Mouse (Mus musculus): Measurements from ENCODE around the gene Chfr. TPM values are rescaled to one million over a fixed set of nuclear protein-coding genes. Genes with fewer than 3 reads are reported as not detected.
A peak's percentile ranks its signal among the peaks of the same experiment; 100 is the strongest.

Chfr gene
- total and polyA plus RNA-seq, 2 experiments from 2014 or later = 58.0 to 62.5 TPM

DNA sequence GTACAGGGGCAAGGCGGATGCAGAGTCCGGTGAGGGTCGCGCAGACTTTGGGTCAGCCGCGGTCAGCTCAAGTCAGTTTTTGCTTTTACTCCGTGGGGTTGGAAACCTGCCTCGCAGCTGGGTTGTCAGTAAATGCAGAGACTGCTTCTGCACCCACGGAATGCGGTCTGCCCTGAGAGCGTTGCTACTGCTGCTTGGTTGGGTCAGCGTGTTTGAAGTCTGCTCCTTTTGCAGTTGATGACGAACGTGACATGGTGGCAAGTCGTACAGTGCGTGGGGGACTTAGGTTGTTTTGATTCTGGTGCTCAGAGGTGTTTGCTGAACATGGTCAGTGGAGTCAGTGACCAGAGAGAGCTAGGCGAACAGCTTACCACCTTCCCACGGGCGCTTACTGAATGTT is 41.4 kb downstream of the Chfr start:
- no peaks in the 10 kb centered on the region for H3K27me3 ChIP-seq (ENCODE audit: insufficient read depth, low read length)
- H3K9me3 ChIP-seq (ENCODE audit: low read length) = no peaks in the 10 kb centered on the region
- H3K4me2 ChIP-seq (ENCODE audit: low read depth, low read length, poor library complexity, severe bottlenecking) = peak overlapping the region; percentile 88
- TF ChIP-seq CTCF (IDR thresholded peaks at IDR 0.05) = no peak
- peak overlapping the region; percentile 94 for H3K4me3 ChIP-seq (ENCODE audit: low read depth, low read length)
- DNase-seq (ENCODE audit: low spot score) = peak; percentile 1
- peak overlapping the region; percentile 91 for H3K9ac ChIP-seq (replicated peaks; ENCODE audit: low read length, poor library complexity, severe bottlenecking)
- 6% methylated on average over 19 of the region's 19 CpGs for WGBS
- H3K27ac ChIP-seq (ENCODE audit: low read depth, low read length) = peak overlapping the region; percentile 74
- peaks cover 6% of the 10 kb centered on the region for H3K4me1 ChIP-seq (ENCODE audit: insufficient read depth, low read length)
- H3K36me3 ChIP-seq (ENCODE audit: insufficient read depth, low read length) = 0 out of 2 replicates have a peak, but pooled peaks cover 2% of the 10 kb centered on the region
- no peak; the same call in none of the 2 replicates for ATAC-seq (ENCODE audit: low FRiP score)

GRCm38 (mm10) chr5:110178628-110179027 is 43.0 kb downstream of the Chfr start:
- H3K9ac ChIP-seq (replicated peaks; ENCODE audit: low read length, poor library complexity, severe bottlenecking) = no peak overlapping the region
- 92% methylated on average over 2 of the region's 2 CpGs for WGBS
- H3K4me2 ChIP-seq (ENCODE audit: low read depth, low read length, poor library complexity, severe bottlenecking) = no peak overlapping the region
- H3K4me3 ChIP-seq (ENCODE audit: low read depth, low read length) = no peak overlapping the region
- DNase-seq (ENCODE audit: low spot score) = no peak
- H3K27me3 ChIP-seq (ENCODE audit: insufficient read depth, low read length) = no peaks in the 10 kb centered on the region
- no peak for ATAC-seq (ENCODE audit: low FRiP score)
- TF ChIP-seq CTCF (IDR thresholded peaks at IDR 0.05) = no peak
- peaks cover 6% of the 10 kb centered on the region for H3K4me1 ChIP-seq (ENCODE audit: insufficient read depth, low read length)
- H3K9me3 ChIP-seq (ENCODE audit: low read length) = no peaks in the 10 kb centered on the region
- peaks cover 9% of the 10 kb centered on the region; the same call in 1 of the 2 replicates for H3K36me3 ChIP-seq (ENCODE audit: insufficient read depth, low read length)
- no peak overlapping the region for H3K27ac ChIP-seq (ENCODE audit: low read depth, low read length)

DNA sequence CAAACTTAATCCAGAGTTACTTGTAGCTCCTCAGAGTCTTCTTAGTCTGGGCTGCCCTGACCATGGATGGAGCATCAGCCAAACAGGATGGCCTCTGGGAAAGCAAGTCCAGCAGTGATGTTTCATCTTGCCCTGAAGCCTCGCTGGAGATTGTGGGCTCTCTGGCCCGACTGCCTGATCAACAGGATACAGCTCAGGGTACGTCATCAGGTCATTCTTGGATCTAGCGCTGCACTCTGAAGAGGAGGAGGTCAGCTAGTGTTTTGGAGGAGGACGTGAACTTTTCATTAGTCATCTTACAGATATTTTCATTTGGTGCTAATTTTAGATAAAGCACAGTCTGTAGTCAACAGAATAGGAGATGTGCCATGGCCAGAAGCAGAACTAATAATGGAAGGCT is 46.1 kb downstream of the Chfr start:
- no peak for DNase-seq (ENCODE audit: low spot score)
- H3K36me3 ChIP-seq (ENCODE audit: insufficient read depth, low read length) = peaks cover 28% of the 10 kb centered on the region
- no peak overlapping the region for H3K27ac ChIP-seq (ENCODE audit: low read depth, low read length)
- TF ChIP-seq CTCF (IDR thresholded peaks at IDR 0.05) = no peak
- no peak overlapping the region for H3K4me3 ChIP-seq (ENCODE audit: low read depth, low read length)
- 96% methylated on average over 5 of the region's 5 CpGs for WGBS
- no peak overlapping the region for H3K4me2 ChIP-seq (ENCODE audit: low read depth, low read length, poor library complexity, severe bottlenecking)
- no peaks in the 10 kb centered on the region for H3K9me3 ChIP-seq (ENCODE audit: low read length)
- no peaks in the 10 kb centered on the region for H3K27me3 ChIP-seq (ENCODE audit: insufficient read depth, low read length)
- no peak overlapping the region for H3K9ac ChIP-seq (replicated peaks; ENCODE audit: low read length, poor library complexity, severe bottlenecking)
- ATAC-seq (ENCODE audit: low FRiP score) = no peak
- H3K4me1 ChIP-seq (ENCODE audit: insufficient read depth, low read length) = peaks cover 6% of the 10 kb centered on the region

DNA sequence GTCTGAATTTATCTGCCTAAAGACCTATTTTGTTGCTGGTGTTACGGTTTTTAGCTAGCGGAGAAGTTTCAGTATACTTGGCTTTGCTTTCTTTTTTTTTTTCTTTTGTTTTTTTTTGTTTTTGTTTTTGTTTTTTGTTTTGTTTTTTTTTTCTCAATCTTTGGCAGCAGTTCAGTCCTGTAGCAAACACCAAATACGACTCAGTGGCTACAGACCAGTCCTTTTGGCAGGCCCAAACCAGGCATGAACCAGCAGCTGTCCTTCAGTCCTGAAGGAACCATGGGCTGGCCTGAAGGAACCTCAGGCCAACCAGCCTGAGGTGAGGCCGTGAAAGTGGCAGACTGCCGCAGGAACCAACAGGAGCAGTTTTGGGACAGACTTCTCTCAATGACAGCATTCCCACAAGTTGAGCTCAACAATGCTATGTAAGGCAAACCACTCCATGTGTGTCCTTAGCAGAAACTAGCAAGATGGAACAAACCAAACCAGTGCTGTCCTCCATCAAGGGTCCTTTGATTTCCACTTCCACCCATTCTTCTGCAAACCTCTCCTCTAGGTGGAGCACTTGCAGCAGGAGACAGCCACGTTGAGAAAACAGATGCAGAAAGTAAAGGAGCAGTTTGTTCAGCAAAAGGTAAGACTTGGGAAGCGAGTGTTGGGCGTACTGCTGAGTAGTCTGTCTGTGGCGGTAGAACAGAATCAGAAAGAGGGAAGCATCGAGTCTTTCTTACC is 67.7 kb downstream of the Chfr start:
- no peak for DNase-seq (ENCODE audit: low spot score)
- H3K27ac ChIP-seq (ENCODE audit: low read depth, low read length) = no peak overlapping the region
- 87% methylated on average over 10 of the region's 10 CpGs for WGBS

DNA sequence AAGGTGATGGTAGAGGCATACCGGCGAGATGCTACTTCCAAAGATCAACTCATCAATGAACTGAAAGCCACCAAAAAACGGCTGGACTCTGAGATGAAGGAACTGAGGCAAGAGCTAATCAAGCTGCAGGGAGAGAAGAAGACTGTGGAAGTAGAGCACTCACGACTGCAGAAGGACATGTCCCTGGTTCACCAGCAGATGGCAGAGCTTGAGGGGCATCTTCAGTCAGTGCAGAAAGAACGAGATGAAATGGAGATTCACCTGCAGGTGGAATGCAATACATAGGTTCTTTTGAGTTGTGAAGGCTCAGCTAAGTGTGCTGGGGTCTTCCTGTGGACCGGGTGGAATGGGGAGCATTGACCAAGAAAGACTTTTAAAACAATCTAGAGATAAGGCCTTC is 69.1 kb downstream of the Chfr start:
- H3K9ac ChIP-seq (replicated peaks; ENCODE audit: low read length, poor library complexity, severe bottlenecking) = no peak overlapping the region
- peak; percentile 47 for TF ChIP-seq CTCF (IDR thresholded peaks at IDR 0.05)
- H3K27ac ChIP-seq (ENCODE audit: low read depth, low read length) = no peak overlapping the region
- H3K4me3 ChIP-seq (ENCODE audit: low read depth, low read length) = no peak overlapping the region
- H3K9me3 ChIP-seq (ENCODE audit: low read length) = no peaks in the 10 kb centered on the region
- H3K27me3 ChIP-seq (ENCODE audit: insufficient read depth, low read length) = no peaks in the 10 kb centered on the region
- no peak overlapping the region for H3K4me2 ChIP-seq (ENCODE audit: low read depth, low read length, poor library complexity, severe bottlenecking)
- H3K4me1 ChIP-seq (ENCODE audit: insufficient read depth, low read length) = no peaks in the 10 kb centered on the region
- no peak for DNase-seq (ENCODE audit: low spot score)
- no peak for ATAC-seq (ENCODE audit: low FRiP score)
- WGBS = 81% methylated on average over 6 of the region's 6 CpGs
- H3K36me3 ChIP-seq (ENCODE audit: insufficient read depth, low read length) = peaks cover 85% of the 10 kb centered on the region

More for the DNA sequence above, 67.7 kb downstream of the Chfr start:
- TF ChIP-seq CTCF (IDR thresholded peaks at IDR 0.05) = peak; percentile 49
- H3K27me3 ChIP-seq (ENCODE audit: insufficient read depth, low read length) = no peaks in the 10 kb centered on the region
- ATAC-seq (ENCODE audit: low FRiP score) = no peak
- no peak overlapping the region for H3K4me3 ChIP-seq (ENCODE audit: low read depth, low read length)
- H3K9ac ChIP-seq (replicated peaks; ENCODE audit: low read length, poor library complexity, severe bottlenecking) = no peak overlapping the region
- H3K4me2 ChIP-seq (ENCODE audit: low read depth, low read length, poor library complexity, severe bottlenecking) = no peak overlapping the region
- H3K4me1 ChIP-seq (ENCODE audit: insufficient read depth, low read length) = no peaks in the 10 kb centered on the region
- peaks cover 73% of the 10 kb centered on the region for H3K36me3 ChIP-seq (ENCODE audit: insufficient read depth, low read length)
- no peaks in the 10 kb centered on the region for H3K9me3 ChIP-seq (ENCODE audit: low read length)

DNA sequence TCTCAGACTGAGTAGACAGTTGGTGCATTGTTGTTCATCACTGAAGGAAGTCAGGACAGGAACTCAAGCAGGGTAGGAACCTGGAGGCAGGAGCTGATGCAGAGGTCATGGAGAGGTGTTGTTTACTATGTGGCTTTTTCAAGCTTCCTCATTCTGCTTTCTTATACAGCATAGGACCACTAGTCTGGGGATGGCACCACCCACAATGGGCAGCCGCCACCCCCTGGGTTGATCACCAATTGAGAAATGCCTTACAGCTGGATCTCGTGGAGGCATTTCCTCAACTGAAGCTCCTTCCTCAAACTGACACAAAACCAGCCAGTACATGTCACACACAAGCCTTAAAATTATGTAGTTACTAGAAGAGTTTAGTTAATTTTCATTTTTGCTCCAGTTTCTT is 75.7 kb downstream of the Chfr start:
- WGBS = 85% methylated on average over 2 of the region's 2 CpGs
- Histone ChIP-seq H3K9me3 (ENCODE audit: low read length) (no peaks in the 10 kb centered on the region), H3K4me2 (ENCODE audit: low read depth, low read length, poor library complexity, severe bottlenecking) (no peak overlapping the region), H3K36me3 (ENCODE audit: insufficient read depth, low read length) (peaks cover 79% of the 10 kb centered on the region), H3K9ac (replicated peaks; ENCODE audit: low read length, poor library complexity, severe bottlenecking) (no peak overlapping the region), H3K27ac (ENCODE audit: low read depth, low read length) (no peak overlapping the region), H3K4me3 (ENCODE audit: low read depth, low read length) (no peak overlapping the region), H3K4me1 (ENCODE audit: insufficient read depth, low read length) (no peaks in the 10 kb centered on the region), H3K27me3 (ENCODE audit: insufficient read depth, low read length) (no peaks in the 10 kb centered on the region)
- TF ChIP-seq CTCF (IDR thresholded peaks at IDR 0.05) = no peak
- ATAC-seq (ENCODE audit: low FRiP score) (no peak), DNase-seq (ENCODE audit: low spot score) (no peak)

All from midbrain, postnatal 0 days (tissue).